Mouse (Mus musculus) limb, embryonic 10.5 days (tissue): ENCODE measurements around the gene Med18. TPM values are rescaled to one million over a fixed set of nuclear protein-coding genes. Genes with fewer than 3 reads are reported as not detected.

Source experiments
- polyA plus RNA-seq: library from polyadenylated mRNA; unstranded; fragments of >200 nt; fragmentation: Nextera tagmentation; extraction: Ambion mirVana; gene quantifications from 2 replicates; pipeline ENCODE4 v1.2.1, GENCODE M21; 2016

Med18 gene
- polyA plus RNA-seq, 1 experiment from 2014 or later, result 40.6 TPM

Other genes with a start within 250 kb of the Med18 start
- gene Gmeb1, start 202.3 kb downstream of the Med18 start, polyA plus RNA-seq, result 48.2 and 49.0 TPM in 2 replicates
- 60.9 and 62.9 TPM in 2 replicates for gene Taf12, start 189.5 kb downstream of the Med18 start, polyA plus RNA-seq
- 0.68 and 1.4 TPM in 2 replicates for gene Rab42, start 160.5 kb downstream of the Med18 start, polyA plus RNA-seq
- gene Trnau1ap, start 134.4 kb downstream of the Med18 start, polyA plus RNA-seq, result 89.2 and 90.1 TPM in 2 replicates
- 162 and 192 TPM in 2 replicates for gene Rcc1, start 110.3 kb downstream of the Med18 start, polyA plus RNA-seq
- gene Phactr4, start 41.4 kb downstream of the Med18 start, polyA plus RNA-seq, result 22.8 and 27.9 TPM in 2 replicates
- 10.9 and 11.7 TPM in 2 replicates for gene Sesn2, start 46.6 kb upstream of the Med18 start, polyA plus RNA-seq
- gene Atpif1, start 69.7 kb upstream of the Med18 start, polyA plus RNA-seq, result 1,005 and 1,007 TPM in 2 replicates
- 213 and 229 TPM in 2 replicates for gene Dnajc8, start 71.6 kb upstream of the Med18 start, polyA plus RNA-seq
- gene Ptafr, start 100.1 kb upstream of the Med18 start, polyA plus RNA-seq, result 0.20 and 0.25 TPM in 2 replicates
- 41.9 and 43.0 TPM in 2 replicates for gene Eya3, start 175.1 kb upstream of the Med18 start, polyA plus RNA-seq